Mouse (Mus musculus) hindbrain, embryonic 16.5 days (tissue): Measurements from ENCODE around the gene Setd6. TPM values are rescaled to one million over a fixed set of nuclear protein-coding genes. Genes with fewer than 3 reads are reported as not detected.

Experiments
- ATAC-seq: fragments of 200-750 bp; cut with Nextera tagmentation; 2 replicates; pipeline ENCODE4 v1.8.0; 2017; ENCODE audit warnings: moderate TSS enrichment, moderate library complexity
- H3K27ac ChIP-seq: fragments of 300-500 bp; sonication (generic); 2 replicates; pipeline ENCODE4 v1.5.1; 2014; ENCODE audit warnings: low read depth, mild to moderate bottlenecking, control low read depth, low read length, moderate library complexity
- H3K27me3 ChIP-seq: fragments of 300-500 bp; sonication (generic); replicated peaks from 2 replicates; pipeline ENCODE4 v1.6.1; 2014; ENCODE audit warnings: low read length; ENCODE audit not compliant: control insufficient read depth, insufficient read depth
- H3K36me3 ChIP-seq: fragments of 300-500 bp; sonication (generic); 2 replicates; pipeline ENCODE4 v1.6.1; 2014; ENCODE audit warnings: mild to moderate bottlenecking, low read length, moderate library complexity, mixed read lengths; ENCODE audit not compliant: control insufficient read depth, insufficient read depth
- H3K4me1 ChIP-seq: fragments of 300-500 bp; sonication (generic); 2 replicates; pipeline ENCODE4 v1.6.1; 2014; ENCODE audit warnings: low read depth, low read length; ENCODE audit not compliant: control insufficient read depth, insufficient read depth
- H3K4me2 ChIP-seq: fragments of 300-500 bp; sonication (generic); 2 replicates; pipeline ENCODE4 v1.6.1; 2014; ENCODE audit warnings: mild to moderate bottlenecking, low read length, control low read depth, moderate library complexity
- H3K4me3 ChIP-seq: fragments of 300-500 bp; sonication (generic); 2 replicates; pipeline ENCODE4 v1.5.1; 2014; ENCODE audit warnings: mild to moderate bottlenecking, low read length, control low read depth, moderate library complexity
- H3K9ac ChIP-seq: fragments of 300-500 bp; sonication (generic); 2 replicates; pipeline ENCODE4 v1.6.1; 2014; ENCODE audit warnings: low read depth, mild to moderate bottlenecking, control low read depth, low read length, moderate library complexity
- H3K9me3 ChIP-seq: fragments of 300-500 bp; sonication (generic); 2 replicates; pipeline ENCODE4 v1.6.1; 2014; ENCODE audit warnings: mild to moderate bottlenecking, low read length, moderate library complexity; ENCODE audit not compliant: control insufficient read depth
- WGBS: fragments of 180-500 bp; shearing (Covaris S2); extraction: QIAGEN DNeasy Blood & Tissue Kit; methylation state at CpG from one replicate; pipeline ENCODE4 v1.1.7; 2014; 5-methylcytosine and 5-hydroxymethylcytosine counted together
- polyA plus RNA-seq: library from polyadenylated mRNA; unstranded; fragments of >200 nt; fragmentation: Nextera tagmentation; extraction: Ambion mirVana; gene quantifications from 2 replicates; pipeline ENCODE4 v1.2.1, GENCODE M21; 2015

The Setd6 gene
- polyA plus RNA-seq, 1 experiment from 2014 or later = 30.6 TPM

DNA sequence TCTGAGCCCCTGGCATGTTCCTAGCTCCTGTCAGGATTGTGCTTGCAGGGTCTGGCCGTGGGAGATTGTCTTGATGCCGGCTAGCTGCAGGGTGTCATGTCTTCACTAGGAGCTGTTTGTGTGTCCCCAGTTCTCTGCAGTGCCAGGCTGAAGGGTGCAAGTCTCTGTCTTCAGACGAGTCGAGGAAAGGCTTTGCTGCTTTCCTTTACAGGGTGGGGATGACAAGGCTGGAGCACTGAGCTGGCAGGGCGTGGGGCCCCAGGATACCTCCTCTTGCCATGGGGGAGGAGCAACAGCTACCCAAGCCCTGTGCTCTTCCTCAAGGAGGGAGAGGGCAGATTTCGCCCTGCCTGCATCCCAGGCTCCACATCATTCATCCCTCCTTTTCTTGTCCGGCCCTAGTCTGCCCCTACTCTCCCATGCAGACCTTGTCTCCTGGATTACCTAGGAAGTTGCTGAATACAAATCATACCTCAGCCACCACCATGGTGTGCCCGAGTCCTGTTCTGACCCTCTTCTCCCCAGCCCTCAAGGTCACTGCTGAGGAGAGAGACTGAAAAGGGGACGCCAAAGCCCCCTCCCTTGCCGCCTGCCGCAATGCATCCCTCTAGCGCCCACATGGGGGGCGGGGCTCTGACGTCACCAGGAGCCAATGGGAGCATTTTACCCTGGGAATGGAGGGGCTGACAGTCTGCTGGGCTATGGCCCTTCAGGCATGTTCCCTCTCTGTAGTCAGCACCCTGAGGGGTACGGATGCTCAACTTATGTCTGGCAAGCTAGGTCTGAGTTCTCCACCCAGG, 12.0 kb upstream of the Setd6 start:
- Histone ChIP-seq H3K9me3 (no peaks in the 10 kb centered on the region), H3K27me3 (no peaks in the 10 kb centered on the region), H3K27ac (peak overlapping the region; percentile 84), H3K36me3 (peaks cover 19% of the 10 kb centered on the region), H3K4me3 (peak overlapping the region; percentile 75), H3K9ac (peak overlapping the region; percentile 88), H3K4me2 (peak overlapping the region; percentile 80), H3K4me1 (peaks cover 42% of the 10 kb centered on the region)
- ATAC-seq = peak; percentile 46
- under 1% methylated on average over 14 of the region's 15 CpGs for WGBS

DNA sequence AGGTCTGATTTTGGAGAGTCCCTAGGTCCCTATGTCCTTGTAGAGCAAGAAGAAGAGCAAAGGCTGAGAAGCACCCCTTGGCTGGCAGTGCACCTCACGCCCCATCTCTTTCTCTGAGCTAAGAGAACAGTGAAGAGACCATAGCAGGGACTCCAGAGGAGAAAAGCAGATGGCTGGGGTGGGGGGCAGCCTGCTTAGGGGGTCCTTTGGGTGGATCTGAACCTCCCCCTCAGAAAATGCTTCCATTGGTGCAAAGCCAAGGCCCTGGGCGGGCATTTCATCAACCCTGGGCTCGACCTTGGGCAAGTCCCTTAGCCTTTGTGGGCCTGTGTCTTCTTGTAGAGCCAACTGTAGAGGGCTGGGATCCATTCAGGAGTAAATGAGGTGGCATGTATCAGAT, 11.1 kb upstream of the Setd6 start:
- Histone ChIP-seq H3K9me3 (no peaks in the 10 kb centered on the region), H3K9ac (peak overlapping the region; percentile 88), H3K36me3 (peaks cover 24% of the 10 kb centered on the region), H3K4me3 (peak overlapping the region; percentile 75), H3K4me1 (peaks cover 42% of the 10 kb centered on the region), H3K27ac (no peak overlapping the region), H3K27me3 (no peaks in the 10 kb centered on the region), H3K4me2 (peak overlapping the region; percentile 80)
- no peak for ATAC-seq
- 94% methylated on average over 3 of the region's 3 CpGs for WGBS

GRCm38 (mm10) chr8:95709579-95709978, 6.1 kb upstream of the Setd6 start:
- no peak for ATAC-seq
- WGBS = 82% methylated on average over 7 of the region's 7 CpGs
- Histone ChIP-seq H3K9ac (no peak overlapping the region), H3K9me3 (no peaks in the 10 kb centered on the region), H3K4me3 (no peak overlapping the region), H3K27me3 (no peaks in the 10 kb centered on the region), H3K4me1 (peaks cover 10% of the 10 kb centered on the region), H3K36me3 (peaks cover 43% of the 10 kb centered on the region), H3K4me2 (no peak overlapping the region), H3K27ac (no peak overlapping the region)

DNA sequence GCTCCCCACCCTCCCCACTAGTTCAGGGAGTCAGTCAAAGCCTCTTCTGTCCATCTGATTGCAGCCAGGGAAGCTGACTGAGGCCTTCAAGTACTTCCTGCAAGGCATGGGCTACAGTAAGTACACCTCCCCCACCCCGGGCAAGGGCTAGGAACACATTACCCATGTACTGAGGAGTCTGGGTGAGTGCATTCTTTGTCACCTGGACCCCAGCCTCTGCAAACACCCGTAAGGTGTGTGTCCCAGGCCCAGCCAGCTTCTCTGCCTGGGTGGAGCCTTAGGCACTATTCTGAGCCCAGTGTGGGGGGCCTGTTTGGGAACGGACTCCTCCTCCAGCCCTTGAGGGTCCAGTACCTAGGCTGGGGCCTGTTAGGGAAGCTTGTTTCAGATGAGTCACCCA, 4.7 kb upstream of the Setd6 start:
- Histone ChIP-seq H3K4me3 (no peak overlapping the region), H3K4me1 (no peaks in the 10 kb centered on the region), H3K9ac (no peak overlapping the region), H3K27ac (no peak overlapping the region), H3K9me3 (no peaks in the 10 kb centered on the region), H3K27me3 (no peaks in the 10 kb centered on the region), H3K4me2 (no peak overlapping the region), H3K36me3 (peaks cover 41% of the 10 kb centered on the region)
- 78% methylated on average over 3 of the region's 3 CpGs for WGBS
- no peak for ATAC-seq

DNA sequence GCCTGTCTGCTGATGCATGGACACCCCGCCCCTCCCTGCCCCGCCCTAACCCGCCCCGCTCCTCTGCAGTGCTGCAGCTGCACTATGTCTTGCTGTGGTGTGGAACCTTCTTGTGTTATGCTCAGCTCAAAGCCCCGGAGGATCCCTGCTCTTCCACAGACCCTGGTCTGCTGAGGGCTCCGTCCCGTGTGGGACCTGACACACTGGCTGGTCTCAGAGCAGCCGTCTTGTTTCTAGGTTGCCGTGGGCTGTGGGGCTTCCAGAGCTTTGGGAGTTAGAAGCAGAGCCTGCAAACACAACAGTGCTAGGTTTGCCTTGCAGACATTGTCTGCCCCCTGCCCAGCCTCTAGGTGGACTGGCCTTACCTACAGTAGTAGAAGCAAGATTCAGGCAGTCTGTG, 3.3 kb upstream of the Setd6 start:
- H3K9me3 ChIP-seq = no peaks in the 10 kb centered on the region
- peaks cover 32% of the 10 kb centered on the region for H3K36me3 ChIP-seq
- no peak overlapping the region for H3K9ac ChIP-seq
- WGBS = 85% methylated on average over 6 of the region's 9 CpGs
- H3K27ac ChIP-seq = no peak overlapping the region
- no peaks in the 10 kb centered on the region for H3K27me3 ChIP-seq
- H3K4me3 ChIP-seq = no peak overlapping the region
- H3K4me1 ChIP-seq = peaks cover 12% of the 10 kb centered on the region
- H3K4me2 ChIP-seq = no peak overlapping the region
- no peak for ATAC-seq

DNA sequence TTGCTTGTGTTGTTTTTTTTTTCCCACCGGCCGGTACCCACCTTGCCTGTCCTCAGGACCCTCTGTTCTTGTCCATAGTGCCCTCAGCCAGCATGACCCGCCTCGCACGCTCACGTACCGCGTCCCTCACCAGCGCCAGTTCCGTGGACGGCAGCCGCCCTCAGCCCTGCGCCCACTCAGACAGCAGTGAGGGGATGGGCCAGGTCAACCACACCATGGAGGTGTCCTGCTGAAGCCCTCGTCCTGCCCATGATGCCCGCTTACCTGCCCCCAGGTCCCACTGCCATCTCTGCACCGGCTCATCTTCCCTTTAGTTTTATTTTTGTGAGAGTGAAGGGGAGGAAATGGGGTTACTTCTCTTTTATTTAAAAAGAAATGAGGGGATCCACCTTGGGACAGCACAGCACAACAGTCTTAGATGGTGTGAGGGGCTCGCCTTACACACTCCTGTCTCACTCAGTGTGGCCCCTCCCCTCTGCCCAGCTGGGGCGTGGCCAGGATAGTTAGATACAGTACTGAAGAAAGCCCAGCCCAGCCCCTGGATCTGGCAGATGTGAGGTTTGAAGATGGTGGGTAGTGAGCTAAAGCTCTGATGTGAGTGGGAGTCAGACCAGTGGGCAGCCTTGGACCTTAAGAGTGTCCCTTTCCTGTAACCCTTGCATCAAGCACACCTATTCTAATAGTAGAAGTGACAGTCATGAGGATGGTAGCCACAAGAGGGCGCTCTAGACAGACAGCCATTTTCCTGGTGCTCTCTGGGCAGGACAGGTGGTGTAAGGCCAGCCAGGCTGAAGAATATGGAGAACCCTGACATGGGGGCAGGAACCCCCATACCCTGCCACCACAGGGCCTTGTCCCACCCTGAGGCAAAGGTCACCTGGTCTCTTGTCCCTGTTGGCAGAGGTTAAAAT, 2.3 kb upstream of the Setd6 start:
- 78% methylated on average over 19 of the region's 19 CpGs for WGBS
- H3K27me3 ChIP-seq = no peaks in the 10 kb centered on the region
- peaks cover 12% of the 10 kb centered on the region for H3K4me1 ChIP-seq
- no peaks in the 10 kb centered on the region for H3K9me3 ChIP-seq
- peak; percentile 14; the same call in 1 of the 2 replicates for ATAC-seq
- H3K9ac ChIP-seq = no peak overlapping the region
- no peak overlapping the region for H3K27ac ChIP-seq
- H3K36me3 ChIP-seq = peaks cover 29% of the 10 kb centered on the region
- no peak overlapping the region for H3K4me3 ChIP-seq
- H3K4me2 ChIP-seq = no peak overlapping the region

GRCm38 (mm10) chr8:95714367-95714766, 1.3 kb upstream of the Setd6 start:
- Histone ChIP-seq H3K36me3 (peaks cover 29% of the 10 kb centered on the region), H3K27ac (no peak overlapping the region), H3K4me1 (peaks cover 12% of the 10 kb centered on the region), H3K27me3 (no peaks in the 10 kb centered on the region), H3K9me3 (no peaks in the 10 kb centered on the region), H3K4me2 (no peak overlapping the region), H3K9ac (no peak overlapping the region), H3K4me3 (no peak overlapping the region)
- ATAC-seq = no peak
- WGBS = 98% methylated on average over 4 of the region's 4 CpGs

DNA sequence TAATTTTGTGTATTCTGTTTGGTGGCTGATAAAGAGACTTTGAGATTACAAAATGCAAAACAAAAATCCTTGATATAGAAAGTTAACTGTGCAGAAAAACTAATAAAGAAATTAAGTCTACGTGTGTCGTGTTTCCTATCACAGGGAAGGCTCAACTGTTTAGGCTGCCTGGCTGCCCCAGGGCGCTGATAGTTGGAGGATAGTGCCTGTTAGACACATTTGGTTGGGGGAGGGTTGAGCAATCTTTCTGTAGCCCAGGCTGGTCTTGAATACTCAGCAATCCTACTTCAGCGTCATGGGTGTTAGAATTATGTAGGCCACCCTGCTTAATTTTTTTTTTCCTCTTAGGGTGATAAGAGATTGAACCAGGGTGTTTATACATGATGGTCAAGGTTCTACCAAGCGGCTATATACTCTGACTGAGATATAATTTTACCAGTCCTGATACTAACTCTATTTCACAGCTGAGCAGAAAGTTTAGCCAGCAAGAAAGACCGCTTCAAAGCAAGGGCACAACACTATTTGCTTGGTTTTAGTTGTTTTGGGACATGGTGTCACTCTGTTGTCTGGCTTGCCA, 756 bp upstream of the Setd6 start:
- H3K36me3 ChIP-seq = peaks cover 31% of the 10 kb centered on the region
- no peak for ATAC-seq
- H3K27ac ChIP-seq = no peak overlapping the region
- peak overlapping the region; percentile 96 for H3K4me2 ChIP-seq
- H3K27me3 ChIP-seq = no peaks in the 10 kb centered on the region
- H3K9ac ChIP-seq = no peak overlapping the region
- H3K9me3 ChIP-seq = no peaks in the 10 kb centered on the region
- WGBS = 86% methylated on average over 6 of the region's 6 CpGs
- no peak overlapping the region for H3K4me3 ChIP-seq
- H3K4me1 ChIP-seq = peaks cover 12% of the 10 kb centered on the region
